Mouse (Mus musculus) forebrain, embryonic 14.5 days (tissue): ENCODE data around the gene D630045J12Rik. TPM values are rescaled to one million over a fixed set of nuclear protein-coding genes. Genes with fewer than 3 reads are reported as not detected.

Experiments
- ATAC-seq: fragments of 200-750 bp; cut with Nextera tagmentation; 2 replicates; pipeline ENCODE4 v1.8.0; 2017; ENCODE audit warnings: mild to moderate bottlenecking, moderate library complexity
- DNase-seq: peaks from one replicate; pipeline ENCODE4 v3.0.0-alpha.2; 2015; ENCODE audit warnings: low spot score
- H3K27ac ChIP-seq: fragments of 300-500 bp; sonication (generic); 2 replicates; pipeline ENCODE4 v1.5.1; 2014; ENCODE audit warnings: low read depth, mild to moderate bottlenecking, control low read depth, low read length, moderate library complexity
- H3K27me3 ChIP-seq: fragments of 300-500 bp; sonication (generic); replicated peaks from 2 replicates; pipeline ENCODE4 v1.6.1; 2014; ENCODE audit warnings: low read length, control low read depth, mixed read lengths; ENCODE audit not compliant: control insufficient read depth, insufficient read depth
- H3K36me3 ChIP-seq: fragments of 300-500 bp; sonication (generic); 2 replicates; pipeline ENCODE4 v1.6.1; 2014; ENCODE audit warnings: low read length, control low read depth; ENCODE audit not compliant: control insufficient read depth, insufficient read depth
- H3K4me1 ChIP-seq: fragments of 300-500 bp; sonication (generic); 2 replicates; pipeline ENCODE4 v1.6.1; 2014; ENCODE audit warnings: antibody characterized with exemption, low read length, control low read depth; ENCODE audit not compliant: control insufficient read depth, insufficient read depth
- H3K4me2 ChIP-seq: fragments of 300-500 bp; sonication (generic); 2 replicates; pipeline ENCODE4 v1.6.1; 2014; ENCODE audit warnings: mild to moderate bottlenecking, control low read depth, low read length
- H3K4me3 ChIP-seq: fragments of 300-500 bp; sonication (generic); 2 replicates; pipeline ENCODE4 v1.5.1; 2014; ENCODE audit warnings: low read depth, low read length, control low read depth
- H3K9ac ChIP-seq: fragments of 300-500 bp; sonication (generic); 2 replicates; pipeline ENCODE4 v1.6.1; 2014; ENCODE audit warnings: mild to moderate bottlenecking, low read length, control low read depth, moderate library complexity
- H3K9me3 ChIP-seq: fragments of 300-500 bp; sonication (generic); replicated peaks from 2 replicates; pipeline ENCODE4 v1.6.1; 2016; ENCODE audit warnings: low read length, control low read depth, mixed read lengths; ENCODE audit not compliant: control insufficient read depth
- WGBS: fragments of 180-500 bp; shearing (Covaris S2); extraction: QIAGEN DNeasy Blood & Tissue Kit; methylation state at CpG from one replicate; pipeline ENCODE4 v1.1.7; 2014; 5-methylcytosine and 5-hydroxymethylcytosine counted together
- polyA plus RNA-seq: library from polyadenylated mRNA; unstranded; fragments of >200 nt; fragmentation: Nextera tagmentation; extraction: Ambion mirVana; gene quantifications from 2 replicates; pipeline ENCODE4 v1.2.1, GENCODE M21; 2014

Gene D630045J12Rik
- polyA plus RNA-seq, 1 experiment from 2014 or later, result 10.9 TPM

DNA sequence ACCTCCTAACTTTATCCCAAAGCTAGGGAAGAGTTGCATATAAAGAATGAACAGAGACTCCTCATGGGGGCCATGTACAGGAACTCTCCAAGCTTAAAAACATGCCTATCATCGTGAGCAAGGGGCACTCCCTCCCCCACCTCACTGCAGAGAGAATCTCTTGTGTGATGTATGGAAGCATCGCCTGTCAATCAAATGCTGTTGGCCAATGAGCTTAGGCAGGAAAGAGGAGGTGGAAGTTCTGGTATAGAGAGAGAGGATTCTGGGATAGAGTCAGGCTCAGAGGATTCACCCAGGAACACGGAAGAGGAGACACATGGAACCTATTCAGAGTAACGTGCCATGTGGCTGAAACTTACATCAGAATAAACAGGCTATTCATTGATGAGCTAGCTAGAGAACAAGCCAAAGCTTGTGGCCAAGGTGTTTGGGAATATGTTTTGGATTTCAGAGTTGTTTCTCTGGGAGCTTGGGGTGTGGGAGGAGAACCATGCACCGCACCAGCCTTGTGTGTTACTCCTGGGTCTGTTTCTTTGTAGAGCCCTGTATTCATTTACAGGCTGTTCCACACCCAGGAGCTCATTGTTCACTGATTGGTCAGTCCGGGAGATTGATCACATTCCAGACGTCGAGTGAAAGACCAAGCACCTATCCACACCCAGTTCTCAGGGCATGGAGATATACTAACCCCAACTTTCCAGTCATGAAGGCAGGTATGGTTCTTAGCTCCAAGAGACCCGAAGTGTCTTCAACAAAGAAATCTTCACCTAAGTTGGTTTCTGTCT is 166.4 kb downstream of the D630045J12Rik start:
- Histone ChIP-seq H3K4me1 (no peaks in the 10 kb centered on the region), H3K27ac (no peak overlapping the region), H3K9me3 (no peaks in the 10 kb centered on the region), H3K4me2 (no peak overlapping the region), H3K36me3 (no peaks in the 10 kb centered on the region), H3K4me3 (no peak overlapping the region), H3K27me3 (no peaks in the 10 kb centered on the region), H3K9ac (no peak overlapping the region)
- ATAC-seq (no peak), DNase-seq (no peak)
- WGBS, result 81% methylated on average over 9 of the region's 9 CpGs

DNA sequence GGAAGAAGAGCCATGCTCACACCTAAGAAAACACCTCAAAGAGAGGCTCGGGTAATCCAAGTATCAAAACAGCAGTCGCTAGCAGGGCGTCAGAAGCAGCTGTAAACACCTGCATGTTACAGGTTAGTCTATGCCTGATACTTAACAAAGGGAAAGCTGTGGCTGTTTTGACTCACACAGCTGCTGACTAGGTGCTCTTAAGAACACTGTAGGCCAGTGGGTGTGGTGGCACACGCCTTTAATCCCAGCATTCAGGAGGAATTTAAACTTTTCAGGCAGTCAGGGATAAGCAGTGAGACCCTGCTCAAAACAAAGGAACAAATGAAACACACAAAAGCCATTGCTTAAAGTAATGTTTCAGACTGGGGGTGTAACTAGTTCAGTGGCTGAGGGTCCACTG is 170.6 kb downstream of the D630045J12Rik start:
- no peak for ATAC-seq
- 24% methylated on average over 4 of the region's 4 CpGs for WGBS

DNA sequence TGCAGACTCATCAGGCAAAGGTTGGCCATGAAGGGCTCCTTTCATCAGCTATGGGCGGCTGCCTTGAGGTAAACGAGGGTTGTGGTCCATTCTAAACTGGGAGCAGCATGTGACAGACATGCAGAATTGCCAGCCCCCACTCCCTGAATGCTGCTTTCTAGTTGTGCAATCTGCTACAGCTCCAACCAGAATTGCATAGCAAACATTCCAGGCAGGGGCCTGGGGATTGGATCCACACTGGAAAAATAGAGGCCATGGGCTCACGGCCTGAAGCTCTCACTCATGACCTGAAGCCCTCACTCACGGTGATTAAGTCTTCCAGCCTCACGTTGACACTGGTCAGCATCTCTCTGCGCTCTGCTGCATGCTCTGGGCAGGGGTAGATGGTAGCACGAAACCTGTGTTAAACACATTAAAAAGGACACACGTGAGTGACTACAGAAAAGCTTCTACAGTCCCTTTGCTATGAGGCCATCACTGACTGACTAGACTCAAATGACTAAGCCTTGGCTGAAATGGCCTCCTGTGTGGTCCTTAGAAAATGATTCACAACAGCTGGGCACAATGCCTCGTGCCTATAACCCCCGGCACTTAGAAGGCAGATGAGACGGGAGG is 172.0 kb downstream of the D630045J12Rik start:
- DNase-seq, result no peak

More for the DNA sequence above, 170.6 kb downstream of the D630045J12Rik start:
- Histone ChIP-seq H3K4me1 (no peaks in the 10 kb centered on the region), H3K9me3 (no peaks in the 10 kb centered on the region), H3K4me3 (no peak overlapping the region), H3K36me3 (no peaks in the 10 kb centered on the region), H3K27ac (no peak overlapping the region), H3K27me3 (no peaks in the 10 kb centered on the region), H3K4me2 (no peak overlapping the region), H3K9ac (no peak overlapping the region)
- no peak for DNase-seq

DNA sequence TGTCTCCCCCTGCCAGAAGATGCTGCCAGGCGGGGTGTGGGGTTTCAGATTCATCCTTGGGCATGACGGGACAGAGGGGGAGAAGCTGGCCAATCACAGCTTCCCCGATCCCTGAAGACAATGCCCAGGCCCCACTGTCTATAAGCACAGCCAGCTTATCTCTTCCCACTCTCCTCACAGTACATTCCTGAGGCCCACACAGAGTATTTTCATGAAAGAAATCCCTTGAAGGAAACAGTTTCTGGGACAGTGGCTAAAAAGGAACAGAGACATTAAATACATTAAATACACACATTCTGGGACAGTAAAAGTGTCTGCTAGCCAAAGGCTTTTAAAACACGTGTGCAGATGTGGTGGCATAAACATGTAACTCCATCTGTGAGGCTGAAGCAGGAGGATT is 173.4 kb downstream of the D630045J12Rik start:
- no peak for ATAC-seq
- no peaks in the 10 kb centered on the region for H3K4me1 ChIP-seq

More for the DNA sequence above, 172.0 kb downstream of the D630045J12Rik start:
- no peaks in the 10 kb centered on the region for H3K4me1 ChIP-seq
- no peak overlapping the region for H3K4me3 ChIP-seq
- no peak overlapping the region for H3K27ac ChIP-seq
- no peak overlapping the region for H3K4me2 ChIP-seq
- no peaks in the 10 kb centered on the region for H3K9me3 ChIP-seq
- no peak for ATAC-seq
- 64% methylated on average over 11 of the region's 11 CpGs for WGBS
- H3K9ac ChIP-seq, result no peak overlapping the region
- no peaks in the 10 kb centered on the region for H3K36me3 ChIP-seq
- no peaks in the 10 kb centered on the region for H3K27me3 ChIP-seq

DNA sequence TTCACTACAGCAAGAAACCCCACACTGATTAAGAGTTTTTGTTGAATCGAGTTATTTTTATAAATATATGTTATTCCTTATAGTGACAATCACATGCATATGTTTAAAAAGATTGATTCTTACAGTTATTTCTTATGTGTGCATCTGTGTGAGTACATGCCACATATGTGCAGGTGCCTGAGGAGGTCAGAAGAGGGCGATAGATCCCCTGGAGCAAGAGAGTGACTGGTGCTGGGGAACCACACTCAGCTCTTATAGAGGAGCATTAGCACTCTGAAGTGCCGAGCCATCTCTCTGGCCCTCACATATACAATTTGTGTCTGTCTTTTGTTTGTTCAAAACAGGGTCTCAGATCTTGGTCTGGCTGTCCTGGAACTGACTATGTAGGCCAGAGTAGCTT is 180.2 kb downstream of the D630045J12Rik start:
- DNase-seq, result no peak
- Histone ChIP-seq H3K4me2 (no peak overlapping the region), H3K9me3 (no peaks in the 10 kb centered on the region), H3K27me3 (no peaks in the 10 kb centered on the region), H3K4me3 (no peak overlapping the region), H3K9ac (no peak overlapping the region), H3K27ac (no peak overlapping the region), H3K4me1 (no peaks in the 10 kb centered on the region), H3K36me3 (no peaks in the 10 kb centered on the region)
- 85% methylated on average over 3 of the region's 3 CpGs for WGBS
- no peak for ATAC-seq

More for the DNA sequence above, 173.4 kb downstream of the D630045J12Rik start:
- Histone ChIP-seq H3K4me2 (no peak overlapping the region), H3K27me3 (no peaks in the 10 kb centered on the region), H3K27ac (no peak overlapping the region), H3K4me3 (no peak overlapping the region), H3K9me3 (no peaks in the 10 kb centered on the region), H3K36me3 (no peaks in the 10 kb centered on the region), H3K9ac (no peak overlapping the region)
- WGBS, result 60% methylated on average over 4 of the region's 4 CpGs
- no peak for DNase-seq

Other genes starting within 250 kb of the D630045J12Rik start
- 0.43 and 0.58 TPM in 2 replicates for gene Svopl, start 207.0 kb downstream of the D630045J12Rik start, polyA plus RNA-seq
- gene Tmem213, start 144.8 kb downstream of the D630045J12Rik start, polyA plus RNA-seq, result not detected in 2 replicates
- gene Atp6v0a4, start 129.4 kb downstream of the D630045J12Rik start, polyA plus RNA-seq, result not detected in 2 replicates
- 5.3 and 6.1 TPM in 2 replicates for gene Zc3hav1l, start 45.2 kb upstream of the D630045J12Rik start, polyA plus RNA-seq
- gene Zc3hav1, start 100.6 kb upstream of the D630045J12Rik start, polyA plus RNA-seq, result 0.71 and 1.1 TPM in 2 replicates
- 5.4 and 6.9 TPM in 2 replicates for gene Ttc26, start 127.5 kb upstream of the D630045J12Rik start, polyA plus RNA-seq
- gene Ubn2, start 179.9 kb upstream of the D630045J12Rik start, polyA plus RNA-seq, result 10.7 and 13.9 TPM in 2 replicates